Mouse (Mus musculus) granulocyte monocyte progenitor cell, adult 5-6 weeks (primary cell): ENCODE data around the gene Mup12. TPM values are rescaled to one million over a fixed set of nuclear protein-coding genes. Genes with fewer than 3 reads are reported as not detected.
"Not testable (repeated sequence)": the region's sequence is repeated elsewhere in the genome, so short reads cannot be mapped to it uniquely, and the experiment has no call there.

Experiments
- ATAC-seq: replicated peaks from 2 replicates; pipeline ENCODE4 v1.8.0; 2016; ENCODE audit warnings: mild to moderate bottlenecking, moderate TSS enrichment, inconsistent platforms; ENCODE audit not compliant: poor library complexity, severe bottlenecking
- total RNA-seq, 2 experiments: library from RNA; stranded (forward) in 1 of 2; stranded (reverse) in 1 of 2; fragments of 200-712, 200-1000 nt in 1 of 2; fragments of >200 nt in 1 of 2; fragmentation: Nextera tagmentation in 1 of 2; gene quantifications; 2 replicates each; pipeline ENCODE4 v1.2.3; 2014 to 2017

Gene Mup12
- not detected in 2 replicates for total RNA-seq (2014; fragmentation: Nextera tagmentation)
- total RNA-seq (2017): not detected in 2 replicates

DNA sequence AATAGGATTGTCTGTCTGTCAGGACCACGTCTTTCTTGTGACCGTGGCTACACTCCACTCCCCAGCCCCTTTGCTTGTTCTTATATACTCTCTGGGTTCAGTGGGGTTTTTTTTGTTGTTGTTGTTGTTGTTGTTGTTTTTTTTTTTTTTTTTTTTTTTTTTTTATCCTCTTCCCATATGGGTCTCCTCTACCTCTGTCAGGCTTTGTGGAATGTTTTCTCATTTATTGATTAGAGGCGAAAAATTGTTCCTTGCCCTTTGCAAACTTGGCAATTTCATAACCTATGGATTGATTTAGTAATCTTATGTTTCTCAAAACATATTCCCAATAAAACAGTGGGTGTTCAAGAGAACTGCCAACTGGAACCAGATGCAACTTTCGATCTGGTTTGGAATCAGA is at the start of gene Mup12:
Gene Mup12, minus strand, starts transcription at position 101 of the 400 bp plus-strand sequence.
- ATAC-seq: not testable (repeated sequence)

Other genes starting within 250 kb of the Mup12 start
- not detected in 2 replicates for gene Mup1, start 239.4 kb downstream of the Mup12 start, total RNA-seq (2014; fragmentation: Nextera tagmentation)
- not detected in 2 replicates for gene Mup1, start 239.4 kb downstream of the Mup12 start, total RNA-seq (2017)
- gene Mup10, start 159.1 kb downstream of the Mup12 start, total RNA-seq (2014; fragmentation: Nextera tagmentation): not detected in 2 replicates
- gene Mup10, start 159.1 kb downstream of the Mup12 start, total RNA-seq (2017): not detected in 2 replicates
- not detected in 2 replicates for gene Mup11, start 78.9 kb downstream of the Mup12 start, total RNA-seq (2014; fragmentation: Nextera tagmentation)
- gene Mup11, start 78.9 kb downstream of the Mup12 start, total RNA-seq (2017): not detected in 2 replicates
- gene Mup22, start 80.1 kb upstream of the Mup12 start, total RNA-seq (2014; fragmentation: Nextera tagmentation): not detected in 2 replicates
- not detected in 2 replicates for gene Mup22, start 80.1 kb upstream of the Mup12 start, total RNA-seq (2017)